In genomic region chr15:101118399-101119125, GRCm38 (mm10) we compare ENCODE assay signal across 9 mouse cellular contexts. TPM values are rescaled to one million over a fixed set of nuclear protein-coding genes. Genes with fewer than 3 reads are reported as not detected.
DNase-seq lines count a peak whose midpoint lies in the region; ATAC-seq and TF ChIP-seq lines count a peak whose summit lies in the region.
"Had no signal": no experiment of that assay in that cellular context is flagged by ENCODE, and none has a peak within 500 bp of the region (broad histone marks: within the 10 kb centered on the region; RNA-seq: fewer than 3 reads in every experiment).

No protein-coding gene starts in this region.

- WGBS in kidney, embryonic 15.5 days, result 62% methylated on average over 14 of the region's 14 CpGs

- no peak overlapping the region for H3K9ac ChIP-seq in kidney, embryonic 15.5 days
- H3K9ac ChIP-seq in ES-Bruce4 (ENCODE audit: low read depth, poor library complexity, severe bottlenecking), result 0 out of 2 replicates have a peak overlapping the region, but pooled peaks have one; percentile 14

- peaks cover 16% of the 10 kb centered on the region for H3K4me1 ChIP-seq in kidney, embryonic 15.5 days
- peaks cover 3% of the 10 kb centered on the region for H3K4me1 ChIP-seq in ES-Bruce4 (ENCODE audit: control insufficient read depth, insufficient read depth, low read length)

- H3K4me2 ChIP-seq in kidney, embryonic 15.5 days, result no peak overlapping the region

- TF ChIP-seq CTCF in ES-Bruce4 (IDR thresholded peaks at IDR 0.05; ENCODE audit: low read depth, low read length), result peak; percentile 47

- H3K27me3 ChIP-seq in kidney, embryonic 15.5 days, result no peaks in the 10 kb centered on the region
- no peaks in the 10 kb centered on the region for H3K27me3 ChIP-seq in ES-Bruce4 (ENCODE audit: control insufficient read depth, insufficient read depth, low read length, poor library complexity, severe bottlenecking)

- no peak overlapping the region for H3K27ac ChIP-seq in kidney, embryonic 15.5 days
- H3K27ac ChIP-seq in ES-Bruce4 (ENCODE audit: insufficient read depth, low read length), result no peak overlapping the region

- ATAC-seq in kidney, embryonic 15.5 days (replicated peaks; ENCODE audit: low FRiP score), result no peak

- peak; percentile 51 for DNase-seq in kidney, adult 18-20 months
- peak; percentile 81 for DNase-seq in ZHBTc4 (ENCODE audit: low read depth, low spot score)
- peak; percentile 51 for DNase-seq in lung, postnatal 14 days
- DNase-seq in yolk sac, embryonic 10.5 days (ENCODE audit: low spot score), result no peak
- no peak for DNase-seq in thymus, postnatal 25 days

- TF ChIP-seq EP300 in ES-Bruce4 (IDR thresholded peaks at IDR 0.05; ENCODE audit: insufficient read depth, low read depth, low read length), result no peak

- H3K36me3 ChIP-seq in kidney, embryonic 15.5 days, result no peaks in the 10 kb centered on the region
- H3K36me3 ChIP-seq in ES-Bruce4 (ENCODE audit: control insufficient read depth, insufficient read depth, low read length, poor library complexity, severe bottlenecking), result no peaks in the 10 kb centered on the region

- H3K9me3 ChIP-seq in kidney, embryonic 15.5 days (replicated peaks), result no peaks in the 10 kb centered on the region
- H3K9me3 ChIP-seq in ES-Bruce4 (replicated peaks; ENCODE audit: control insufficient read depth, insufficient read depth, low read length, poor library complexity, severe bottlenecking), result peaks cover 2% of the 10 kb centered on the region; the same call in 1 of the 2 replicates

- no peak for TF ChIP-seq POLR2A in ES-Bruce4 (IDR thresholded peaks at IDR 0.05; ENCODE audit: insufficient read depth, low read length)

- H3K4me3 ChIP-seq in kidney, embryonic 15.5 days (replicated peaks), result no peak overlapping the region
- no peak overlapping the region for H3K4me3 ChIP-seq in ES-Bruce4 (ENCODE audit: low read depth, low read length)

RNA-seq across cellular contexts. Expression of gene Ankrd33, which starts 3.0 kb away (rescaled TPM):
- polyA plus RNA-seq in kidney, embryonic 15.5 days (2015; fragmentation: Nextera tagmentation; extraction: Ambion mirVana), result not detected in 2 replicates
- not detected in 2 replicates for polyA plus RNA-seq in ES-Bruce4 (2011; ENCODE audit: insufficient read depth, insufficient read length, low read depth, missing spikeins)
- polyA plus RNA-seq: heart, embryonic 14.5 days; limb, embryonic 11.5 days had no signal

RNA-seq across cellular contexts. Expression of gene Acvrl1, which starts 9.8 kb away (rescaled TPM):
- 17.2 and 18.4 TPM in 2 replicates for polyA plus RNA-seq in kidney, embryonic 15.5 days (2015; fragmentation: Nextera tagmentation; extraction: Ambion mirVana)
- 2.7 and 2.9 TPM in 2 replicates for polyA plus RNA-seq in ES-Bruce4 (2011; ENCODE audit: insufficient read depth, insufficient read length, low read depth, missing spikeins)

RNA-seq across cellular contexts. Expression of gene Fignl2, which starts 40.2 kb away (rescaled TPM):
- 0.22 and 0.44 TPM in 2 replicates for polyA plus RNA-seq in kidney, embryonic 15.5 days (2015; fragmentation: Nextera tagmentation; extraction: Ambion mirVana)
- 25.6 and 27.4 TPM in 2 replicates for polyA plus RNA-seq in ES-Bruce4 (2011; ENCODE audit: insufficient read depth, insufficient read length, low read depth, missing spikeins)

RNA-seq across cellular contexts. Expression of gene Acvr1b, which starts 55.3 kb away (rescaled TPM):
- polyA plus RNA-seq in kidney, embryonic 15.5 days (2015; fragmentation: Nextera tagmentation; extraction: Ambion mirVana), result 6.2 and 6.4 TPM in 2 replicates
- 27.7 and 27.8 TPM in 2 replicates for polyA plus RNA-seq in ES-Bruce4 (2011; ENCODE audit: insufficient read depth, insufficient read length, low read depth, missing spikeins)

Comparison
In these comparisons a context has a peak if more than half of its experiments do, and no peak if none do; other contexts are left out.
1. DNase-seq: peak in kidney, adult 18-20 months (single experiment), ZHBTc4 (single experiment) and lung, postnatal 14 days (single experiment); none in yolk sac, embryonic 10.5 days (single experiment) and thymus, postnatal 25 days (single experiment).
2. RNA of gene Fignl2, which starts 40.2 kb away (polyA plus RNA-seq): 25.6 to 27.4 TPM in ES-Bruce4; 0.22 to 0.44 TPM in kidney, embryonic 15.5 days; every median in the first group is over 10 times any median in the second.